Mouse (Mus musculus) neural tube, embryonic 11.5 days (tissue): ENCODE data around the gene Uqcr10. TPM values are rescaled to one million over a fixed set of nuclear protein-coding genes. Genes with fewer than 3 reads are reported as not detected.

Experiments used
- ATAC-seq: fragments of 200-750 bp; cut with Nextera tagmentation; 2 replicates; pipeline ENCODE4 v1.8.0; 2017; ENCODE audit warnings: moderate number of reproducible peaks, mild to moderate bottlenecking, moderate TSS enrichment, moderate library complexity; ENCODE audit not compliant: insufficient read depth, low FRiP score, low TSS enrichment
- DNase-seq: peaks from one replicate; pipeline ENCODE4 v3.0.0-alpha.2; 2015; ENCODE audit warnings: low spot score
- H3K27ac ChIP-seq: fragments of 300-500 bp; sonication (generic); 2 replicates; pipeline ENCODE4 v1.5.1; 2014; ENCODE audit warnings: low read depth, mild to moderate bottlenecking, low read length
- H3K27me3 ChIP-seq: fragments of 300-500 bp; sonication (generic); 2 replicates; pipeline ENCODE4 v1.6.1; 2014; ENCODE audit warnings: mild to moderate bottlenecking, low read length, mixed read lengths; ENCODE audit not compliant: control insufficient read depth, insufficient read depth
- H3K36me3 ChIP-seq: fragments of 300-500 bp; sonication (generic); 2 replicates; pipeline ENCODE4 v1.6.1; 2014; ENCODE audit warnings: mild to moderate bottlenecking, low read length, moderate library complexity, mixed read lengths; ENCODE audit not compliant: control insufficient read depth, insufficient read depth
- H3K4me1 ChIP-seq: fragments of 300-500 bp; sonication (generic); 2 replicates; pipeline ENCODE4 v1.6.1; 2014; ENCODE audit warnings: low read length, mixed read lengths; ENCODE audit not compliant: control insufficient read depth, insufficient read depth
- H3K4me2 ChIP-seq: fragments of 300-500 bp; sonication (generic); 2 replicates; pipeline ENCODE4 v1.6.1; 2014; ENCODE audit warnings: low read depth, mild to moderate bottlenecking, moderate library complexity
- H3K4me3 ChIP-seq: fragments of 300-500 bp; sonication (generic); 2 replicates; pipeline ENCODE4 v1.5.1; 2014; ENCODE audit warnings: low read depth, low read length
- H3K9ac ChIP-seq: fragments of 300-500 bp; sonication (generic); 2 replicates; pipeline ENCODE4 v1.6.1; 2014; ENCODE audit warnings: mild to moderate bottlenecking, low read length
- H3K9me3 ChIP-seq: fragments of 300-500 bp; sonication (generic); 2 replicates; pipeline ENCODE4 v1.6.1; 2016; ENCODE audit warnings: low read length; ENCODE audit not compliant: control insufficient read depth
- WGBS: fragments of 180-500 bp; shearing (Covaris S2); extraction: QIAGEN DNeasy Blood & Tissue Kit; methylation state at CpG from one replicate; pipeline ENCODE4 v1.1.7; 2014; 5-methylcytosine and 5-hydroxymethylcytosine counted together
- polyA plus RNA-seq: library from polyadenylated mRNA; unstranded; fragments of >200 nt; fragmentation: Nextera tagmentation; extraction: Ambion mirVana; gene quantifications from 2 replicates; pipeline ENCODE4 v1.2.1, GENCODE M21; 2014

The Uqcr10 gene
- polyA plus RNA-seq = 505 and 528 TPM in 2 replicates

DNA sequence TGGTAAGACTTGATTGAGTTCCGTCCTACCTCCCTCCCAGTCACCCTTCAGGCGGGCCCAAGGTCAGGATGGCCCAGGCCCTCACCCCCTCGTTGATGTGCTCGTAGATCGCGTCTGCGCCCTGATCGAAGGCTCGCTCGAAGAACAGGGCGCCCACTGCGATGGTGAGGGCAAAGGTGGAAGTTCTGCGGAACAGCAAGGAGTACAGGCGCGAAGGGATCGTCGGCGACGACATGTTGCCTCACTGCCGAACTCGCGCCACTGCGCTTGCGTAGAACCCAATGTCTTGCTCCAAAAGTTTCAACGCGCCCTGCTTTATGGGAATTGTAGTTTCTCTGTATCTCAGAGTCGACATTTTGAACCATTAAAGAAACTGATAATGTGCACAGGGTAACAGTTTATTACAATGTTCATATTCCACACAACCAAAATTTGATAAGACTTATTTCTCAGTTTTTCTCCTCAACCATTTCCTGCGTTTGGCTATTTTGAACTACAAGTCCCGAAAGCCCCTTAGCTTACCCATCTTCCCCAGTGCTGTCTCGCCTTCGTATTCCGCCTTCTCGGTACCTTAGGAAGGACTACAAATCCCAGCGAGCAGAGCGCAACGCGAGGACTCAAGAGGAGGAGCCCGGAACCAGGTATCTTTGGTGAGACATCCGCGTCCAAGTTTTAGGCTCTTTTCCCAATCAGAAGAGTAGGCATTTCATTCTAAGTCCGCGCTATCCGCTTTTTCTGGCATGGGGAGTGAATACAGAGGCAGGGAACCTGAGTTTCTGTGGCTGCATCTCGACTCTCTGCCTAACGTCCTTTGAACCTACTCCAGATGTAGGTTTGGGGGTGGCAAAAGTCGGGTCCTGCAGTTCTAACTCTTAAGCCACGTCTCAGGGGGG, at the start of gene Uqcr10, which contains the start of gene Zmat5:
Uqcr10 (minus strand) TSS at position 271 of the 893 bp plus-strand sequence.
Zmat5 (plus strand) TSS at position 607 of the 893 bp plus-strand sequence.
- ATAC-seq (peak; percentile 91), DNase-seq (peak; percentile 91)
- peaks cover 9% of the 10 kb centered on the region for H3K4me1 ChIP-seq
- H3K4me3 ChIP-seq = peak within 1 kb of the TSS; percentile 62
- under 1% methylated on average over 47 of the region's 47 CpGs for WGBS
- H3K9me3 ChIP-seq = no peaks in the 10 kb centered on the region
- peak within 1 kb of the TSS; percentile 87 for H3K4me2 ChIP-seq
- peaks cover 2% of the 10 kb centered on the region; the same call in 1 of the 2 replicates for H3K36me3 ChIP-seq
- H3K27ac ChIP-seq = no peak within 1 kb of the TSS
- no peaks in the 10 kb centered on the region for H3K27me3 ChIP-seq
- H3K9ac ChIP-seq = peak within 1 kb of the TSS; percentile 68

DNA sequence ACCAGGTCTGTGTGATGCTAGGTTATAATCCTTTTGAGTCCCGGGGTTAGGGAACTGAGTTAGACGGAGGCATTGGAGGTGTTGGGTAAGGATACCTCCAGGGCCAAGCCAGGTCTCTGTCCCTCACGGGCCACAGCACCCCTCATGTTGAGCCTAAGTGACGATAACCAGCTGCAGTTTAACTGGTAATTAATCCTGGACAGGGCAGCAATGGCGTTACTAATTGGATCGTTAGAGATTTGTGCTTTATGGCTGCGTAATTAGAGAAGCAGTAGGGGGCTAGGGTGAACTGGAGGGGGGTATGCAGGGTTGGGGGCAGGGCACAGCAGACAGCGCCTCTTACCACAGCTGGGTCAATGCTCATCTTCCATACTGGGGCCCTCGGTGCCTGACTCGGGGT, 48.7 kb upstream of the Uqcr10 start:
- no peak overlapping the region for H3K4me3 ChIP-seq
- no peaks in the 10 kb centered on the region for H3K36me3 ChIP-seq
- no peak overlapping the region for H3K4me2 ChIP-seq
- no peaks in the 10 kb centered on the region for H3K9me3 ChIP-seq
- DNase-seq = no peak
- H3K4me1 ChIP-seq = 0 out of 2 replicates have a peak, but pooled peaks cover 9% of the 10 kb centered on the region
- H3K27me3 ChIP-seq = peaks cover 21% of the 10 kb centered on the region
- 33% methylated on average over 10 of the region's 10 CpGs for WGBS
- H3K9ac ChIP-seq = no peak overlapping the region
- no peak for ATAC-seq
- no peak overlapping the region for H3K27ac ChIP-seq

DNA sequence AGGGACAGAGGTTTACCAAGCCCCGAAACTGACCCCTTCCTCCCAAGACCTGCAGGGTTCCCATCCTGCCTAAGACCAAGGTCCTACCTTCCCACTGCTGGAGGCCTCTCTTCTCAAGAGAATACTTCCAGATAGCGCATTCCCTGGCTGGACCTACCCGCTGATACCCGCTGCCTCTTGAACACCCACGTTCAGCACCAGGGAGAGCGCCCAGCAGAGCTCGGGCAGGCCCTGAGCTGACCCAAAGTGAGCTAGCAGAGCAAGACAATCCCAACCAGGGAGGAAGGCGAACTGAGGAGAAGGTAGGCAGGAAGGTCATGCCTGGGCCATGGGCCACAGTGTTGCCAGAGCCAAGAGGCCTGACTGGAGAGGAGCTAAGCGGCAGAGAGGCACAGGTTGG, 46.1 kb upstream of the Uqcr10 start:
- Histone ChIP-seq H3K27me3 (peaks cover 47% of the 10 kb centered on the region), H3K9me3 (no peaks in the 10 kb centered on the region), H3K36me3 (no peaks in the 10 kb centered on the region), H3K4me3 (no peak overlapping the region), H3K4me1 (peaks cover 20% of the 10 kb centered on the region), H3K4me2 (no peak overlapping the region), H3K9ac (no peak overlapping the region), H3K27ac (no peak overlapping the region)
- 7% methylated on average over 9 of the region's 9 CpGs for WGBS
- ATAC-seq (no peak), DNase-seq (peak; percentile 68)

DNA sequence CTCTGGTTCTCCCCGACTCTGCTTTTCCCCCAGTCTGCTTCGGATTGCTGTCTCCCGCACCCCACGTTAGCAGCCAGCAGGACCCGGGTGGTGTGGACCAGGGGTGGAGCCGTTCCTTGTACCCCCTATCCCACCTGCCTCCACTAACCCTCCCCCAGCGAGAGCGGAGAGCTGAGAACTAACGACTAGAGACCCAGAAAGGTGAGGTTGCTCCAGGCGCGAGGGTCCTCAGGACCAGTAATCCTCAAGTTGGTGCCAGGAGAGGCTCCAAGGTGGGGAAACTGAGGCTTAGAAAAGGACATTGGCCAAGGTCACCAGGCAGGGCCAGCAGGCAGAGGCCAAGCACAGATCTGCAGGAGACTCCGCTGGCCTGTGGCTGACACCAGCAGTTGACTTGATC, 43.1 kb upstream of the Uqcr10 start:
- no peaks in the 10 kb centered on the region for H3K36me3 ChIP-seq
- DNase-seq = no peak
- peak overlapping the region; percentile 96 for H3K4me2 ChIP-seq
- peak overlapping the region; percentile 40 for H3K9ac ChIP-seq
- peaks cover 13% of the 10 kb centered on the region for H3K4me1 ChIP-seq
- no peak overlapping the region for H3K27ac ChIP-seq
- no peaks in the 10 kb centered on the region for H3K9me3 ChIP-seq
- peak overlapping the region; percentile 57 for H3K4me3 ChIP-seq
- H3K27me3 ChIP-seq = peaks cover 62% of the 10 kb centered on the region
- WGBS = 1% methylated on average over 12 of the region's 12 CpGs
- ATAC-seq = no peak

DNA sequence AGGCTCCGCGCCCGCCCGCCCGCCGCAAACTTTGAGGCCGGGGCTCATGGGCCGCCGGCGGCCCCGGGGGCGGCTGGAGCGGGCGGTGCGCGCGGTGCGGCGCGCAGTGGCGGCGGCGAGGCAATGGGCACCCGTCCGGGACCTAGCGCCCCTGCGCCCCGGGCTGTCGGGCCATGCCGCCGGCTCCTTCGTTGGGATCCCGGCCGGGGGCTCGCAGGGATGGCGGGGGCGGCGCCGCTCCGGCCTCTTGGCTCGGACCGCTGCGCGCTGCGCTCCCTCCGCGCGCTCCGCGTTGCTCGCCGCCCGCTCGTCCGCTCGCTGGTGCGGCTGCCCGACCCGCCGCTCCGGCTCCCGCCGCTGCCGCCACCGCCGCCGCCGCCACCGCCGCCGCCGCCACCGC, 42.6 kb upstream of the Uqcr10 start, which contains the start of gene Cabp7:
Cabp7 (minus strand) TSS at position 46 of the 400 bp plus-strand sequence.
- no peak for DNase-seq
- Histone ChIP-seq H3K4me1 (peaks cover 13% of the 10 kb centered on the region), H3K9ac (peak within 1 kb of the TSS; percentile 49), H3K27ac (no peak within 1 kb of the TSS), H3K36me3 (no peaks in the 10 kb centered on the region), H3K9me3 (no peaks in the 10 kb centered on the region), H3K27me3 (peaks cover 62% of the 10 kb centered on the region), H3K4me2 (peak within 1 kb of the TSS; percentile 96), H3K4me3 (peak within 1 kb of the TSS; percentile 57)
- no peak for ATAC-seq
- WGBS = 0% methylated on average over 16 of the region's 73 CpGs

DNA sequence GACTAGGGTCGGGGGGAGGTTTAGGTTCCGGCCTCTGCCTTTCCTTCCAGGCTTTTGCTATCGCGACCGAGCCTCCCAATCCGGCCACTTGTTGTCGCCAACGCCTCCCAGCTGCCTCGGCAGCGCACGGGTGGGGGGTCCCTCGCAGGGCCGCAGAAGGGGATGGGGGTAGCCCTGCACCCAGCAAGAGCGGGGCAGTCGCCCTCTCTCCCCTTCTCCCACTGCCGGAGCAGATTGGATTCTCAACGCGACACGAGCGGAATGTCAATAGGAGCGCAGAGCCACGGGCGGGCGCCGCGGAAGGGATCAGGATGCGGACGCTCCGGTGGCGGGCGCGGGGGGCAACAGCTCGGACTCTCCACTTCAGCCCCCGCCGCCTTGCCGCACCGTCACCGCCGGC, 41.8 kb upstream of the Uqcr10 start:
- Histone ChIP-seq H3K9me3 (no peaks in the 10 kb centered on the region), H3K9ac (peak overlapping the region; percentile 49), H3K4me1 (peaks cover 13% of the 10 kb centered on the region), H3K27ac (no peak overlapping the region), H3K4me2 (peak overlapping the region; percentile 96), H3K27me3 (peaks cover 62% of the 10 kb centered on the region), H3K4me3 (peak overlapping the region; percentile 57), H3K36me3 (no peaks in the 10 kb centered on the region)
- WGBS = under 1% methylated on average over 37 of the region's 39 CpGs
- no peak for ATAC-seq
- peak; percentile 51 for DNase-seq

DNA sequence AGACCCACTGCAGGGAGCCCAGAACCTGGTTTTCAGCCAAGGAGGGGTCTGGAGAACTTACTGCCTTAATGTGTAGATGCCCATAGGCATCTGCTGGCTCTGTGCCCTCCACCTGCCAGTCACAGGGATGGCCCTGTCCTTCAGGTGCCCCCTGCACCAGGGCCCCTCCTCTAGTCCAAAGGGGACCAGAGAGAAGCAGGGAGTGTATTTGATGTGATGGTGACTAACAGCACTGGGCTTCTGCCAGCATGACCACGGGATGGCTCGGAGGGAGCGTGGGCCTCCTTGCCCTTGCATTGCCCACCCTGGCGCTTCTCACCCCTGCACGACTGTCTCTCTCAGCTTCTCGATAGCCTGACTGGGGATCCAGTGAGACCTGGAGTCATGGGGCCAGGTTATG, 40.5 kb upstream of the Uqcr10 start:
- Histone ChIP-seq H3K36me3 (no peaks in the 10 kb centered on the region), H3K4me1 (peaks cover 13% of the 10 kb centered on the region), H3K4me3 (no peak overlapping the region), H3K4me2 (no peak overlapping the region), H3K27ac (no peak overlapping the region), H3K9me3 (no peaks in the 10 kb centered on the region), H3K27me3 (peaks cover 57% of the 10 kb centered on the region), H3K9ac (no peak overlapping the region)
- ATAC-seq = no peak
- DNase-seq = no peak
- WGBS = 61% methylated on average over 6 of the region's 6 CpGs

DNA sequence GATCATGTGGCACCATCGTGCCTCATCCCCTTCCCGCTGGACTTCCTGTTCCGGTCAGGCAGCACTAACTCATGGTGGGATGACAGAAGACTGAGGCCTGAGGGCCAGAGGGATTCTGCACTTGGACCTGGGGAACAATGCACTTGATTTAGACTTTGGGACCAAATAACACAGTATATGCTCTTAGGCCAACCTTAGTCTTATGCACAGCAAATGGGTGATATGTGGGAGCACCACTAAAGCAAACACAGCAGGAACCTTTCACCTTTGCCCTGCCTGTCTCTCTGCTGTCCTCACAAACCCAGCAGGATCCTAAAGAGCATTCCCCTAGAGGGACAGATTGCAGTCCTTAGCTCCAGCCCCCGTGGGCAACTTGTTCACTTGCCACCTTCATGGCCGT, 36.6 kb upstream of the Uqcr10 start:
- Histone ChIP-seq H3K27me3 (peaks cover 20% of the 10 kb centered on the region), H3K9ac (no peak overlapping the region), H3K36me3 (no peaks in the 10 kb centered on the region; the same call in 1 of the 2 replicates)

More for the DNA sequence above, 36.6 kb upstream of the Uqcr10 start:
- no peak overlapping the region for H3K27ac ChIP-seq
- 58% methylated on average over 5 of the region's 5 CpGs for WGBS
- no peaks in the 10 kb centered on the region for H3K9me3 ChIP-seq
- no peak overlapping the region for H3K4me2 ChIP-seq
- H3K4me3 ChIP-seq = no peak overlapping the region
- H3K4me1 ChIP-seq = peaks cover 1% of the 10 kb centered on the region; the same call in 1 of the 2 replicates
- ATAC-seq (no peak), DNase-seq (no peak)
